Mouse (Mus musculus) left cerebral cortex, adult 9 months (tissue): ENCODE results near the gene Myrf.

Experiments used
- DNase-seq, 2 experiments: peaks; one replicate each; pipeline ENCODE4 v3.0.0; 2022; ENCODE audit warnings: low spot score in 2 of 2

The Myrf gene

DNA sequence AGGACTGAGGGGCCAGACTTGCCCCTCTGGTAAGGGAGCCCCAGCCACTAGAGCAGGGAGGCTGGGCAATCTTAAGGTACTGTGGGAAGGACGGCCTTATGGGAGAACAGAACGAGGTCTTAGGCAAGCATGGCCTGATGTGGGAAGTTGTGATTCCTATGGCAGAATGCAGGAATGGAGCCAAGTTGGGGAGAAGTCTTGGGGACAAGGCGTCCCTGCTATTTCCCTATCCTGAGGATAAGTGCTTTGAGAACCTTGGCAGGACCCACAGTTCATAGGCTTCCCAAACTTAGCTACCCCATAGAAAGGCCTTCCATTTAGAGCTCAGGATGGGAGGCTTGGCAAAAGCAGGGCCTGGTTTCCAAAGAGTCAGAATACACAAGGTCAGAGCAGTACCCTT, 31.7 kb downstream of the Myrf start:
- no peak for DNase-seq

GRCm38 (mm10) chr19:10205051-10205450, 35.5 kb downstream of the Myrf start:
- DNase-seq, result no peak

DNA sequence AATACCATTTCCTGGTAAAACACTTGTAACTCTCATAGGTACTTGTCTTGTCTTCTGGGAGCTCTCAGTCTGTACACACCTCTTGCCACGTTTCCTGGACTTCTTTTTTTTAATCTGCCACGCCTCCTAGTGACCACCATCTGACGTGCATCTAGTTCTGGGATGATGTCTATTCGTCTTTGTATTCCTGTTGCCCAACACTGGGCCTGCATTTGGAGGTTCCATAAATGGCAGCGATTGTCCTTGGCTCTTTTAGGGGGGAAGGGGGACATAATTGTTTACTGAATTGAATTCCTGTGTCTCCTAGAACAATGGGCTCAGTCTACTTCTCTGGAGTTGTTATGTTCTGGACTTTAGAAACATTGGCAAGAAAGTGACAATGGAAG, 35.9 kb downstream of the Myrf start:
- peak; percentile 60 to 73 for DNase-seq

GRCm38 (mm10) chr19:10203848-10204615, 36.5 kb downstream of the Myrf start, which contains the start of the genes Tmem258 and Fen1:
Gene Tmem258 (plus strand): TSS chr19:10204014.
Gene Fen1 (minus strand): TSS chr19:10204169.
- DNase-seq, result peak; percentile 79 to 95

DNA sequence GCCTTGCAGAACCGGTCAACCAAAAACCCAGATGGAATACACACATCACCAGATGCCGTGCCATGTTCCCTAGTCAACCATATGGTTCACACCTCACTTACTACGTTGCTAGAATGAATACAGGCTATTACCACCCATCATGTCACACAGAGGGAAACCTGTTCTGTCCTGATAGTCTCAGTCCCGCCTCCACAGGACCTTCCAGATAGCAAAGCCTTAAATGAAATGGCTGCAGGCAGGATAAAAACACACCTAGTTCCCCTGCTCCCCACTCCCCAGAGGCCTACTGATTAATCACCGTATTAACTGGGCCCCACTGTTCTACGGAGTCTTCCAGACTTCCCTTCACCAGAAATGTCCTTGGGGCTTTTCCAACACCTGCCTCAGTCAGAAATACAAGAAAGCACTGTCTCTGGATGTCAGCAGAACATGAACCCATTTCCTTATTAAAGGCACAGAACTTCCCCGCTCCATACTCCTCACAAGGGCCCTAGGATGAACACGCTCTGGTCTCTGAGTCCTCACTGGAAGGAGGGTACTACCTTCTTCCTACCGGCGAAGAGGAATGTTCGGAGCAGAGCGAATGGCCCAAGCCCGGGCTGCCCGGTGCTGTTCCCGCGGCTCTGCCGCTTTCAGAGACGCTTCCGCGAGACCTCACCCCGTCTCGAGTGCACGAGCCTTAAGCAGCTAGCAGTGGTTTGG, 37.3 kb downstream of the Myrf start:
- DNase-seq, result no peak

GRCm38 (mm10) chr19:10198723-10199122, 41.8 kb downstream of the Myrf start:
- DNase-seq, result peak in 1 of 2 experiments; percentile 82

GRCm38 (mm10) chr19:10198286-10198685, 42.3 kb downstream of the Myrf start:
- no peak for DNase-seq

DNA sequence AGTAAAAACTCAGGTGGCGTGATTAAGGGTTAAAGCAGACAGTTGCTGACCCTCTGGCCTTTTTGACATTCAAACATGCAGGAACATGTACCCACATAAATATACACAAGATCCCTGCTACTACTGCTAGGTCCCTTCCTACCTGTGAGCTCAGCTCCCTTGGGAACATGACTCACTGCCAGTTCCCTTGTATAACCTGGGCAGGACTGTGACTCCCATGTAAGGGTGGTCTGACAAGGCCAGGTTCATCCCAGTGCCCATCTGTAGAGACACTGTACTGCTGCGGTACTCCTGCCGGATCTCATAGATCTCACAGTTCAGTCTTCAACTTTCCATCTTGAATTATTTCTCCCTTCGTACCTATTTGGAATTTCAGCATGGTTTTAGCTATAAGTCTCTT, 43.4 kb downstream of the Myrf start:
- no peak for DNase-seq

DNA sequence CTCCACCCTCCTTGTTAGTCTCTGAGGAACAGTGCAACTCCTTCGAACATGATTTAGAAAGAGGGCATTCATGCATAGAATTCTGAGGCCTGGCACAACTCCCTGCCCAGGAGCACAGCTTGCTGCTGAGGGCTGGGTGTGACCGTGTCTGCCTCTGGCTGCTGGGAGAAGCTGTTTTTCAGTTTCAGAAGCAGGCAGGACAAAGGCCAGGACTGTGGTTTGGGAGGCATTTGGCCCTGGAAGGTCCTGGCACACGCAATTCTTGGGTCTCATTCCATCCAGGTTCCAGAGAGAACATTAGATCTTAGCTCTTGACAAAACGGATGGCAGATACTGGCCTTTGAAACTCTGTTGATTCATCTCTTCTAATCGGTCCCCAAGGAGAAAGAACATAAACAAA, 45.3 kb downstream of the Myrf start:
- no peak for DNase-seq

- DNase-seq, result no peak
Measured at GRCm38 (mm10) chr19:10194337-10194736, 46.2 kb downstream of the Myrf start.

DNA sequence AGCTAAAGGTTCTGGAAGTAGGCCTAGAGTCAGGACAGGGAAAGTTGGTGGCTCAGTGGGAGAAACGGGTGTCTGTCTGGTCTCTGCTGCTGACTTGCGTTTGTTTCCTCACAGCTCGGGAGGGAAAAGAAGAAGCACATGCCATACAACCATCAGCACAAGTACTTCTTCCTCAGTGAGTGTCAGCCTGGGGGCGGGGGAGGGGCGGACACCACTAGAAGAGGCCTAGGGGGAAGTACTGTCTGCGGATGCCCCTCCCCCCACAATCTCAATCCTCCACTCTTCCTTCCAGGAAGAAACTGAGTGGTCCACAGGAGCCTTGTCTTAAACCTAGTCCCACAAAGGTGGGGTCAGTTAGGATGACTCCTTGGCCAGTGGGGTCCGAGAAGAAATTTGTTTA, 49.2 kb downstream of the Myrf start:
- DNase-seq, result no peak

GRCm38 (mm10) chr19:10190796-10191195, 49.8 kb downstream of the Myrf start:
- DNase-seq, result peak in 1 of 2 experiments; percentile 77

DNA sequence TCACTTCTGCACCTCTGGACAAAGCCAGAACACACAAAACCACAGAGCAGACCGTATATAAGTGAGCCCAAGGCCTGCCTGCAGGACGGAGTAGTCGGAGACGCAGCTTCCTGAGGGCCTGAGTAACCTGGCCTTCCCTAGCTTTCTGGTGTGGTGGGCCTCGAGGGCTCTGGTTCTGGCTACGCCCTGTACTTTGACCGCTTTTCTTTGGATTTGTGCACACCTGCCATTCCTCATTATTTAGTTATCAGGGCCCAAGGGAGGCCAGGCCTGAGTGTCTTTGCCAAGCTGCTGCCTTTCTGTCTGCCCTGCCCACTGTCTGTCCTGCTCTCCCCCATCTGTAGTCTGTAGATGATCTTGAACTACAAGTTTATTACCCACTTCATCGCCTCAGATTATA, 50.6 kb downstream of the Myrf start:
- no peak for DNase-seq

DNA sequence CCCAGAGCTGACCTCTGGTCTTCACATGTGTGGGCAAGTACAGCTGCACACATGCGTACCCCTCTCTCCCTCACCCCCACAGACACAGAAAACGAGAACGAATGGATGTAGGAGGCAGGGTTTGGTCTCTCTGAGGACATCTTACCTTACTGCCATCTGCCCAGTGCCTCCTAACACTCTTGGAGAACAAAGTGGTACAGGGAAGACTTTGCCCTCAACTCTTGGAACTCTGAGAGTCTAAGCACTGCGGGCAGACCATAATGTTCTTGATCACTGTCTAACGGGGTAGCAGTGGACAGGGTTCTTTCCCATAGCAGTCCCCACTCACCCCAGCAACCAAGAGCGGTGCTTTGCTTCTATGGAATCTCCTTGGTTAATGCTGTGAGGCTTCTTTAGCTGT, 51.5 kb downstream of the Myrf start:
- DNase-seq, result no peak

DNA sequence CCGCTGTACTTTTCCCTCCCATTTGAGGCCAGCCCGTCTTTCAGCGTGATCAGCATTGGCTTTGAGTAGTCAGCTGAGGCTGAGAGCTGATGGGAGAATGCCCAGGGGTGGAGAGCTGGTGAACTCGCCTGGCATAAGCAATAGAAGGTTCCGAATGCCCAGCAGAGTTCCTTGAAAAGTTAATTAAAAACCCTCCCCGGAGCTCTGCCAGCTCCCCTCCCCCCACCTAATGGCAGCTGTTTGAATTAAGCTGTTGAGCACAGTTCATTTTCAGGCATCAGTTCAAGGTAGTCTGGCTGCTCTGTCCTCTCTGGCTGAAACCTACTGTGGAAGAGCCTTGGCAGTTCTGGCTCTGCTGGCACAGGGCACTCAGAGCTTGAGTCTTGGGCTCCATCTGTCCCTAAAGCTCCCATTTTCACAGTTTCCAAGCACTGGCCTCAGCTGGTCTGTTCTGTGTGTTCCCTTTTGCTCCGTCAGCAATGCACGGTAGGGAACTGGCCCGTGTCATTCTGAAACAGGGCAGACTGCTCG, 52.2 kb downstream of the Myrf start:
- peak; percentile 63 to 67 for DNase-seq

GRCm38 (mm10) chr19:10186569-10186968, 54.0 kb downstream of the Myrf start:
- DNase-seq, result no peak

GRCm38 (mm10) chr19:10185876-10186275, 54.7 kb downstream of the Myrf start:
- no peak for DNase-seq

DNA sequence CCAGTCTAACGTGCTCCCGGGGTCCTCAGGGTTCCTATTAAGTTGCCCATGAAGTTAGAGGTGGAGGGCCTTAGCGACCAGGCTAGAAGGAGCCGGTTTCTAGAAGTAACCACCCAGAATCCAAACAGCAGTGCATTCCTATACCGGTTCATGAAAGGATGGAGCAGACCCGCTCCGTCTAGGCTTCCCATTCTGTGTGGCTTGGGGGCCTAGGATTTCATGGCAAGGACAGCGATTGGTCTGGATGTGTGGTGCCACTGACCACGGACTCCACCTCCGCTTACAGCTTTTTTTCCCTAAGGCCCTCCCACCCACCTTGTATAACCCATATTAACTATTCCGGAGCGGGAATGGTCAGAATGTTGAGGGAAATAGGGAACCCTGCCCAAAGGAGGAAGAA, 56.5 kb downstream of the Myrf start:
- no peak for DNase-seq

GRCm38 (mm10) chr19:10183299-10183983, 57.1 kb downstream of the Myrf start:
- DNase-seq, result peak; percentile 72 to 85

- DNase-seq, result peak; percentile 83 to 94
Measured at GRCm38 (mm10) chr19:10182670-10183298, 57.8 kb downstream of the Myrf start, which contains the start of gene Fads1. Gene Fads1 (plus strand): TSS chr19:10182888.

GRCm38 (mm10) chr19:10182142-10182541, 58.4 kb downstream of the Myrf start:
- DNase-seq, result no peak

DNA sequence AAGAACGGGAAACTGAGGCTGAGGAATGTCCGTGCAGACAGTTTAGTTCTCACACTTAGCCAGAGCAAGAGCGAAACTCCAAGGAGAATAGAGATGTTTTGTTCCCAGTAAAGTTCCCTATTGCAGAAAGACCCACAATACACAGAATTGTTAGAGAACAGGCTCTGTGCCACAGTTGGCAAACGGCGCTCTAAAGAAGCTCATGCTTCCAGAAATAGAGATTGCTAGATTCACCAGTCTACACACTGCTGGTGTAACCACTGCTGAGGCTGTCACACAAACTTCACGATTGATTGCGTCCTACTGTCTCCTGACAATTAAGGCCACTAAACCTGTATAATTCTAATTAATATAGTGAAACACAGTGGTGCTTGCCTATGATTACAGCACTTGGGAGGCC, 59.3 kb downstream of the Myrf start:
- DNase-seq, result peak in 1 of 2 experiments; percentile 68
